Mouse (Mus musculus) lung, postnatal 14 days (tissue): ENCODE results near the gene Hoxc9.

Experiments
- DNase-seq: peaks from one replicate; pipeline ENCODE4 v3.0.0; 2021

Hoxc9 gene

DNA sequence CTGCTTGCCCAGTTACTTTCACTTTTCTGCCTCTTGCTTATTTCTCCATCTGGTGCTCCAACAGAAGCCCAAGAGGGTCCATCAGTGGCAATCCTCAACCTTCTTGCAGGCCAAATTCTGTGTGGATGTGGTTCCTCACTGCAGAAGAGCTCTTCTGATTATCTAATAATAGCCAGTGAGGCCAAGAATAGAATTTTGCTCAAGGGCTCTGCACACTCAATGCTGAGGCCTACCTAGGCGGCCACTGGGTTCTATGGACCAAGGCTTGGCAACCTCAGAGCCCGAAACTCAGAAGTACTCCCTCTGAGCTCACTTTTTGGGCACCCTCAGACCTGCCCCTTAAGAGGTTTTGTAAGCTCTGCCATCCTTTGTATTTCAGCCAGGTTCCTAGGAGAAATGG is 25.1 kb downstream of the Hoxc9 start:
- no peak for DNase-seq

DNA sequence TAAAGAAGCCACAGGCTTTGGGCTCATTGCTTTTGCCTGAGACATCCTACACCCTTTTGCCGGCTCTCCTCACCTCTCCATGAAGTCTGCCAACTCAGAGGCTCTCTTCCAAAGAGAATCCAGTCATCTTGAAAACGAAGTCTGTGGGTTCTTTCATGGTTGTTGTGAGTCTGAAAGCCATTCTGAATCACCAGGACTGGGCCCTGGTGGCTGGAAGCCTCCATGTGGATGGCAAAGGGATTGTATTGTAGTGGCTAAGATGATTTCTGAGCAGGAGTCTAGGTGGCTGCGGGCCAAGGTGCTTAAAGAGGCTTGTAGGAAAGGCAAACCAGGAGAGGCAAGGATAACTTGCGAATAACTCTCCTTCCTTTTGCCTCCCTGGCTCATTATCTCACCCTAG is 25.9 kb downstream of the Hoxc9 start:
- no peak for DNase-seq

DNA sequence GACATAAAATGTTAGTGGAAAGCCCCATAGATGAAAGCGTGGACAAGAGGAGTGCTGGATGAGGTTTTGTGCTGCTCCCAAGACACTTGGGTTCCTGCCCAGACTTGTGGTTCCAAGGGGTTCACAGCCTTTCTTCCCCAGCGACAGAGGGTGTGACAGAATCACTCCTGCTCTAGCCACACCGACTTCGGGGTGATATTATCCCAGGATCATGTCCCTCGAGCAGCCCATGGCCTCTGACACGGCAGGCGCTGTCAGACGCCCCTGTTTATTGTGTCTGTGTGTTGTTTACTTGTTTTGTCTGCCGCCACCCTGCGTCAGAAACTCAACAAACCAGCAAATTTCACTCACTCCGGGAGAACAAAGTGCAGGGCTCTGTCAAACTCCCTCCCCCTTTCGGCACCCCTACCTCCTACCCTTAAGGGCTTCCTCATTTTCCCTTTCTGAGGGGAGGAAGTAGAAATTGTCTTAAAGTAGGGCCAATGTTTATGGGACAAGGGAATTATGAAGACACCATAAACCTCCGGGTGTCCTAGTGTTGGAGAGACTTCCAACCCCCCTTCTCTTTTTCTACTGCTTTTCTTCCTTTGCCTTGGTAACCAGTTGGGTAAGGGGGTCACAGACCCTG is 26.7 kb downstream of the Hoxc9 start:
- DNase-seq = no peak

DNA sequence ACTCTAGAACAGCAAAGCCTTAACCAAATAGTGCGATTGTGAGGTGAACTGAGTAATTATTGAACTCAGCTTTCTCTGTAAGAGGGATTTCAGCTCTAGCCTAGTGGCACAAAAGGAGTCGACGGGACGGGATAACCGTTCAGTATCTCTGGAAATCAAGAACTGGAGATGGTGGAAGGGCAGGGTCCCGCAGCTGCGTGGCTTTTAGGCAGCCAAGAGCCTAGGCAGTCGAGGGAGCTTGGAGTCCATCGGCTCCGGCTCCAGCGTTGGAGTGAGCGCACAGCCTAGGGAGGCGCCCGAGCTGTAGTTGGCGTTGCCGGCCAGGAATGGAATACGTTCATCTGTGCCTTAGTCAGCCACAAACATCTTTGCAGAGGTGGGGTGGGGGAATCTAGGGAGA is 29.1 kb downstream of the Hoxc9 start:
- DNase-seq = no peak

DNA sequence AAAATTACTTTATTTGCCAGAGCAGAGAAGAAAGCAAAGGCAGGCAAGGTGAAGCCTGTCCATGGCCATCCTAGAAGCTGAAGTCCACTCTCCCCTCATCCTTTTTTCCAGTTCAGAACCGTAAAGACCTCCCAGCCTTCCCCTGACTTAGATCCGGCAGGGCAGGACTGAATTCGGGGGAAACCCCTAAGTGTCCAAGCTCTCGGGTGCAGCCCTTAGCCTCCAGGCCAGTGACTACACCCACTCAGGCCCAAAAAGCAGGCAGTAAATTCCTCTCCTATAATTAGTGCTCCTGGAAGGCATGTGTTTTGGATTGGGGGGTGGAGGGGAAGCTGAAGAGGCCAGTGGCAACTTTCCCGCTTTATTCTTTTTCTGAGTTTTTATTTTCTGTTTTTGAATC is 29.6 kb downstream of the Hoxc9 start:
- DNase-seq = no peak

DNA sequence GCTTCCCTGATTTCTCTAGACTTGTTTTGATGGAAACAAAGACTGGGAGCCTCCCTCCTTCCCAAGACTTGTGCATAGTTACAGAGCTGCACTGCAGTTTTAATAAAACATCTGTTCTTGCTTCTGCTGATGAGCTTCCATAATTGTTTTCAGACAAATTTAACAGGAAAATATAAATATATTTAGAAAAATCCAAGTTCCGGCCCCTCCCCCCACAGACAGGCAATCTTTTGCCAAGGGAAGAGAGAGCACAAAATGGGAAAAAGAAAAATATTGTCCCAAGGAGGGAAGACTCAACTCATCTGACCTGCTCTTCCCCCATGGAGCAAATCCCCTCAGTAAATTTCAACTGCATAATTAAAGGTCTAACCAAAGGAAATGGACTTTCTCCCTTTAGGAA is 30.1 kb downstream of the Hoxc9 start:
- no peak for DNase-seq

DNA sequence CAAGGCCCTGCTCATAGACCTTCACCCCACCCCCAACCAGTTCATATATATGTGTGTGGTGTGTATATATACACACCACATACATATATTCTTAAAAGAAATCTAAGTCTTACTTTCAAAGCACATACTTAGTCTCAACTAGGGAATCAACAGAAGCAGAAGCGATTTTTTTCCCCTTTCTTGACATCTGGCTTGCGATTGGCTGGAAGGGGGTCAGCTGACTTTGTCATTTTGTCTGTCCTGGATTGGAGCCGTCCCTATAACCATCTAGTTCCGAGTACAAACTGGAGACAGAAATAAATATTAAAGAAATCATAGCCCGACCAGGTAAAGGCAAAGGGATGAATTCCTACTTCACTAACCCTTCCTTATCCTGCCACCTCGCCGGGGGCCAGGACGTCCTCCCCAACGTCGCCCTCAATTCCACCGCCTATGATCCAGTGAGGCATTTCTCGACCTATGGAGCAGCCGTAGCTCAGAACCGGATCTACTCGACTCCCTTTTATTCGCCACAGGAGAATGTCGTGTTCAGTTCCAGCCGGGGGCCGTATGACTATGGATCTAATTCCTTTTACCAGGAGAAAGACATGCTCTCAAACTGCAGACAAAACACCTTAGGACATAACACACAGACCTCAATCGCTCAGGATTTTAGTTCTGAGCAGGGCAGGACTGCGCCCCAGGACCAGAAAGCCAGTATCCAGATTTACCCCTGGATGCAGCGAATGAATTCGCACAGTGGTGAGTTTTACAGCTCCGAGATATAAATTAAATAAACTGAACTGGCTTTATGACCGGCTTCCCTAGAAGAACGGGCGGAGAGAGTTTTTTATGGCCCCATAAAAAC is 33.2 kb downstream of the Hoxc9 start:
- DNase-seq = no peak

DNA sequence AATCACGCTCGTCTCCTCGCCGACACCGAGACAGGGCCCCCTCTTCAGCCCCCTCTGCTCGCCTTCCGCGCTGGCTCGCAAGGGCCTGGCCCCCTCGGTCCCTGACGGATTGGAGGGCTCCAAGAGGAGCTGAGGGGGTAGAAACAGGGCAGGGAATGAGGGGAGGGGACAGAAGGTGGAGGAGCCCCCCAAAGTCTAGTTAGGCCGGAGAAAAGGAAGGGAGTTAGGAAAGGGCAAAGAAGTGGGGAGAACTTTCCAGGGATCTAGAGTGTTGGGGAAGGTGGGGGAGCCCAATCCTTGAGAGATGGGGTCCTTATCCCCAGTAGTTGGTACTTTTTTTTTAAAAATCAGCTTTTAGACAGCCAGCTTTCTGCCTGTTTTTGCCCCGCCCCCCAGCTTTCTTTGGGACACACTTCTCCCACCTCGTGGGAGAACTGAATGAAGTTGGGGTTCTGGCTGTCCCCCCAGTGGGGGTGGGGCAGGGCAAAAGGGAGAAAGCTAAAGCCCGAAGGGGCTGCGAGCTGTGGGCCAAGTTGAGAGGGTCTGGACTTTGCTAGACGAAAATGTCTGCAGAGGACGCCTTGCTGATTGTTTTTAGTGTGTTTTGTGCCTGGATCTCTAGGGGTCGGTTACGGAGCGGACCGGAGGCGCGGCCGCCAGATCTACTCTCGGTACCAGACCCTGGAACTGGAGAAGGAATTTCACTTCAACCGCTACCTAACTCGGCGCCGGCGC is 34.0 kb downstream of the Hoxc9 start:
- DNase-seq = no peak

DNA sequence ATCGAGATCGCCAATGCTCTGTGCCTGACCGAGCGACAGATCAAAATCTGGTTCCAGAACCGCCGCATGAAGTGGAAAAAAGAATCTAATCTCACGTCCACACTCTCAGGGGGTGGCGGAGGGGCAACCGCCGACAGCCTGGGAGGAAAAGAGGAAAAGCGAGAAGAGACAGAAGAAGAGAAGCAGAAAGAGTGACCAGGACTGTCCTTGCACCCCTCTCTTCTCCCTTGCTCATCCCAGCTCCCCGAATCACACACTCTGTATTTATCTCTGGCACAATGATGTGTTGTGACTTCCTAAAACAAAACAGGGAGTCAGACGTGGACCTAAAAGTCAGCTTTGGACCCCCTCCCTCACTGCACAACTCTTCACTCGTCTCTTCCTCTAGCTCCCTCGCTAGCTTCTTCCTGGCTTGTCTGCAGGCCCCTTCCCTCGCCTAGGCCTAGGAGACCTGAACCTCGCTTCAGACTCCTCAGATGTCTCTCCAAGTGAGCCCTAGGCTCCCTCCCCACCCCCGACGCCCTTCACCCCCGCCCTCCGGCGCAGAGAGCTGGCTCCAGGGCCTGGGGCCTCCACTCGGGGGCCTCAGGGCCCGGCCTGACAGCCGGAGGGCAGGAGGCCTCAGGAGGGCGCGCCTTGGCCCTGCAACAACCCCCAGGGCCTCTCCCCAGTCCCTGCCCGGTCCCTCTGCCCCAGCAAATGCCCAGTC is 34.8 kb downstream of the Hoxc9 start:
- no peak for DNase-seq

DNA sequence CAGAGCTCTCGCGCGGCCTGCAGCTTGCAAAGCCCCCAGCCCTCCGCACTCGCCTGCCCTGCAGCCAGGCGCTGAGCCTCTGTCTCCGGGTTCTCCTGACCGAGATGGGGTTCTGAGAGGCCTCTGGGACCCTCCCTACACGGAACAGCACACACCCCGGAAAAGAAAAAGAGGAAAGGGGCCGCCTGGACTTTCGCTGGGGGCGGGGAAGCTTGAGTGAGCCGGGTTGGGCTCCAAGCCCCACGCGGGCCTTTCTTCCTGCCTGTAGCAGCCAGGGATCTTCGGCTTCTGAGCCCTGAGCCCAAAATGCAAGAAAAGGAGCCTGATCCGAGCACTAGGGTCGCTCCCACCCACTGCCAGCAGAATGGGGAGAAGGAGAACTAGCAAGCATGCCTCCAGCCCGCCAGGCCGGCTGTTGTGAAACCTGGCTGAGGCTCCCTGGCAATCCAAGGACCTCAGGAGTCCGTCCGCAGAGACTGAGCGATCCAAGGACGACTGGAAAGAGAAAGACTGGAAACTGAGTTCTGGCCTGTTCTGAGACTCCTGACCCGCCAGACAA is 35.8 kb downstream of the Hoxc9 start:
- no peak for DNase-seq

DNA sequence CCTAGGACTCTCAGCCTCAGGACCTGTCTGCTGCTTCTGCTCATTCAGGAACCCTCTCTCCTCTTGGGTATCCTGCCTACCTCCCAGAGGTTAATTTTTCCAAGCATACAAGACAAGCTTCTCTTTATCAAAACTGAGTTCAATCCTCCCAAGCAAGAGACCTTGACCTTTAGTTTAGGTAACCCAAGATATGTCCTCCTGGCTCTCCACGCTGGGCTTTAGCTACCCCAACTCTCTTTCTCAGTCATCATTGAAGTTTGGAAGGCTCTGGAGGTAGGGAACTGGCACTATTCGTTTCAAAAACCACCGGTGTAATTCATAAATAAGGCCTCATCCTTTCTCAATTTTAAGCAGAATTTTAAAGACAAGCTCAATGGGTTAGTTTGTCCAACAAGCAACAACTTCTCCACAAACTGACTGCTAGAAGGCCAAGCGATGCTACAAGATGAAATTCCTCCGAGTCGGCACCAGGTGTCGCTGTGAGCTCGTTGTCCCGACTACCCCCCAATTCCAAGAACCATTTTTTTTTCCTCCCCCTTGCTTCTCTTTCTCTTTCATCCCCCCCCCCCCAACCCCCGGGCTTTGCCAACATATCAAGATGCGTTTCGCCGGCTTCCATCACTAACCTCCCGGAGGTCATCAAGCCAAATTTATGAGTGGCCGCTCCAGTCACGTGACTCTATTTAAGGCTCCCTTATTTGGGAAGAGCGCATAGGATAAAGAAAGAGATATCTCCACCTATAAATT is 37.2 kb downstream of the Hoxc9 start:
- DNase-seq = peak; percentile 41

DNA sequence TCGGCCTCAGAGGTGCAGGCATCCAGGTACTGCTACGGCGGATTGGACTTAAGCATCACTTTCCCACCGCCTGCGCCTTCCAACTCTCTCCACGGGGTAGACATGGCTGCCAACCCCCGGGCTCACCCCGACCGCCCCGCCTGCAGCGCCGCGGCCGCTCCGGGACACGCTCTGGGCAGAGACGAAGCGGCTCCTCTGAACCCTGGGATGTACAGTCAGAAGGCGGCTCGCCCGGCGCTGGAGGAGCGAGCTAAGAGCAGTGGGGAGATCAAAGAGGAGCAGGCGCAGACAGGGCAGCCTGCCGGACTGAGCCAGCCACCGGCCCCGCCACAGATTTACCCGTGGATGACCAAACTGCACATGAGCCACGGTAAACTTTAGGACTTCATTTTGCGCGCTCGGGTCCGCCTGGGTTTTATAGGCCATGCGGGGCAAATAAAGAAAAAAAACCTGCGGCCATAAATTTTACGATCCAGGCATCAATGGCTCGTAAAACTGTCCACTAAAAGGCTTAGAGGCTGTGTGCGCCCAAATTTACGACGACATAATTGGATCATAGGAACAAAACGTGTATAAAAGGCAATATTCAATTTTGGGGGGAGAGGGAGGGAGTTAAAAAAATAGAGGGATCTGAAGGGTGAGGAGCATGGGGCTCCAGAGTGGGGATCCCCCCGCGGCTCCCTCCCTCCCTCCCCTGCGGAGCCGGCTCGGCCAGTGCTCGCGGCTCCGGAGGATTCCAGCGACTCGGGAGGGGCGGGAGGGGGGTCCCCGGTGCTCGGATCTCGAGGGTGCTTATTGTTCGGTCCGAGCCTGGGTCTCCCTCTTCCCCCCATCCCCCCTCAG is 38.1 kb downstream of the Hoxc9 start:
- no peak for DNase-seq

DNA sequence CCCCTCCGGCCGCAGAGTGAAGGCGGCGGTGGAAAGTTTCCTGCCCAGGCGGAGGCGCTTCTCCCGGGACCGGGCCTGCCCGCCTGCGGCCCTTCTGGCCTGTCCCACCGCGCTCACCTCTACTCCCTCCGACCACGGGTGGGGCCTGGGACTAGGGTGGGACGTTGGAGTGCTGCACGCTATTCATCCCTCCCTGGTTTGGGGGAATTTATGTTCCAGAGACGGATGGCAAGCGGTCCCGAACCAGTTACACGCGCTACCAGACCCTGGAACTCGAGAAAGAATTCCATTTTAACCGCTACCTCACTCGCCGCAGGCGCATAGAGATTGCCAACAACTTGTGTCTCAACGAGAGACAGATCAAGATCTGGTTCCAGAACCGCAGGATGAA is 38.8 kb downstream of the Hoxc9 start:
- DNase-seq = no peak

DNA sequence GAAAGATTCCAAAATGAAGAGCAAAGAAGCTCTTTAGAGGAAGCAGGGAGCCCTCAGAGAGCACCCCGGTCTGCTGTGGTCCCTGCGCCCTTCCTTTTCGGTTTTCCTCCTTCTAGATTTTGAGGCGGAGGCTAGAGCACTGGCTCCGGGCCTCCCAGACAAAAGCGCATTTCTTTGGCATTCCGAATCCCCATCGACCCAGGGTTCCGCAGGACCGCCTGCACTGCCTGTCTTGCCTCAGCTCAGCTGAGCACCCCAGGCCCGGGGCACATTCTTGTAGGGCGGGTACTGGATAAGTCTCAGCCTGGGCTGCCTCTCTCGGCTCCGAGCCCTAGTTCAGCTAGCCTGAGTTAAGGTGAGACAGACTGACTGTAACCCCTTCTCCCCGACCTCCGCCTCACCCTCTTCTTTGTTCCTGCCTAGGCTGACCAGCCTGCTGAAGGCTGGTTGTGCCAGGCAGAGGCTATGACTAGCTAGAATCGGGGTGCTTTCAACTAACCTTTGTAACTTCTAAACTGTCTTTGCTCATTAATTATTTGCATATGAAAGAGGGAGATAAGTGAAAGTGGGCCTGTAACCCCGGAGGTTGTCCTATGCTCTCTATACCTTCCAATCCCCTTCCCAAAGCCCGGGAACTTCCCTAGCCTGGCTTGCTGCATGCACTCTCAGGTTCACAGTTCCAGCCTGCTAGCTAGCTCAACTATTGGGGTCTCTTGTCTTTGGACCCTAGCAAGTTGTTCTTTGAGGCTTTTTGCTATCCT is 39.3 kb downstream of the Hoxc9 start:
- no peak for DNase-seq

DNA sequence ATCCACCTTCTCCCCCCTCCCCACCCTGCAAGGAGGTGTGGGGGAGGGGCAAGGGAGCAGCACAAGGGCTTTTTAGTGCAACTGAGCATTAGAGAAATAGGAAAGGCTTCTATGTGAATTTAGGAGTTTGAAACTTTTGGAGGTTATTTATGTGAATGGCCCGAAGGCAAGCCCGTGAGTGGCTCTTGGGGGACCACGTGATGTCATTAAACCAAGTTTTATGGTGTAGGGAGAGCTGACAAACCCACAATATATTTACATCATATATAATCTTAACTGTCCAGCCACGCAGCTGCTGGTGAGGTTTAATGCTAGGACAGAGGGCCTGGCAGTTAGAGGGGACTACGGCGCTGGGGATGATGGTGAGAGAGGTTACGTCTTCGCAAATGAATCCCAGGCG is 42.4 kb downstream of the Hoxc9 start, which contains the start of gene Hoxc4:
Gene Hoxc4 (plus strand): TSS at position 299 of the 400 bp plus-strand sequence.
- no peak for DNase-seq

DNA sequence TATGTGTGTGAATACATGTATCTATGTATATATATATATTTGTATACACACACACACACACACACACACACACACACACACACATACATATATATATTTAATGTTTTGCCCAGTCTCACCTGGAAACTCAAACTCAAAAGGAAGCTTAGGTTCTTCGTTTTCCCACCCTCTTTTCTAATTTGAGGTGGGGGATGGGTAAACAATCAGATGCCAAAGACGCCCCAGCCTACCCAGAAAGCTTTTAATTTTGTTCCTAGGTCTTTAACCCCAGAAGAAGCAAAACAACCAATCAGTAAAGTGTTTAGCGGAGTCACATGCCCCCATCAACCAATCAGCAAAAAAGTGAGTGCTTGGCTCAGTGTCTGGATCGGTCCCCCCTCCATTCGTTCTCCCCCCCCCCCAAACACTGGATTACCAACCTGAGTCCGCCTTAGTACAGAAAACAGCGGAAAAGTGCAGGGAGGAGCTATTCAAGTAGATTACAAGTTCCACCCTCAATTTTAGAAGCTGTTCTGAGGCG is 44.7 kb downstream of the Hoxc9 start:
- DNase-seq = no peak

DNA sequence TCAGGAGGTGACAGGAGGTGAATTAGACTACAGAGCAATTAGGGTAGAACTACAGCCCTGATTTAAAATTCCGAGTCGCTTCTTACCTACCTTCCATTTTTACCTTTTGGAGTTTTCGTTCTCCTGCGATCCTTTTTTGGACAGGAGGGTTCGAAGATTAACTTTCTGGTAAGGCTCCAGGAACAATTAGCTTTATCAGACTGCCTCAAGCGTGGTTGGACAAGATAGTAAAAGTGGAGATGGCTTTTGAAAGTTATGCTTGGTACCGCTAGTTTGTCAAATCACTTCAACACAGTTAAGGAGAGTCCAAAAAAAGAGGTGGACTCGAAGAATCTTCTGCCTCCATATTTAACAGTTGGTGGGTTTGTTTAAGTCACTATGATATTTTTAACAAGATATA is 45.3 kb downstream of the Hoxc9 start:
- no peak for DNase-seq

DNA sequence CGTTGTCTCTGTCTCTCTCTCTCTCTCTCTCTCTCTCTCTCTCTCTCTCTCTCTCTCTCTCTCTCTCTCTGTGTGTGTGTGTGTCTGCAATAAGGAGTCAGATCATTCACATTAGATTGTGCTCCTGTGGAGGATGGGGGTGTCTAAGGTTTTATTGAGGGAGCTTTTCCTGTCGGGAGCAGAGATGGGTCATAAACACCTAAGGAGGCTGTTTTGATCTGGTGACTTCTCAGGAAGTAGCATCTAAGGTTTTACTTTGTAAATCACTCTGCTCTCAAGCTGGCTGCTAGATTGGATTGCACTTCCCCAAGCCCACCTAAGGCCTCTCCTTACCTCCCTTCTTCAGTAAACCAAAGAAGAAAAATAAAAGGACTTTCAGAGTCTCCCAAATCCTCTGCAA is 47.9 kb downstream of the Hoxc9 start:
- no peak for DNase-seq

DNA sequence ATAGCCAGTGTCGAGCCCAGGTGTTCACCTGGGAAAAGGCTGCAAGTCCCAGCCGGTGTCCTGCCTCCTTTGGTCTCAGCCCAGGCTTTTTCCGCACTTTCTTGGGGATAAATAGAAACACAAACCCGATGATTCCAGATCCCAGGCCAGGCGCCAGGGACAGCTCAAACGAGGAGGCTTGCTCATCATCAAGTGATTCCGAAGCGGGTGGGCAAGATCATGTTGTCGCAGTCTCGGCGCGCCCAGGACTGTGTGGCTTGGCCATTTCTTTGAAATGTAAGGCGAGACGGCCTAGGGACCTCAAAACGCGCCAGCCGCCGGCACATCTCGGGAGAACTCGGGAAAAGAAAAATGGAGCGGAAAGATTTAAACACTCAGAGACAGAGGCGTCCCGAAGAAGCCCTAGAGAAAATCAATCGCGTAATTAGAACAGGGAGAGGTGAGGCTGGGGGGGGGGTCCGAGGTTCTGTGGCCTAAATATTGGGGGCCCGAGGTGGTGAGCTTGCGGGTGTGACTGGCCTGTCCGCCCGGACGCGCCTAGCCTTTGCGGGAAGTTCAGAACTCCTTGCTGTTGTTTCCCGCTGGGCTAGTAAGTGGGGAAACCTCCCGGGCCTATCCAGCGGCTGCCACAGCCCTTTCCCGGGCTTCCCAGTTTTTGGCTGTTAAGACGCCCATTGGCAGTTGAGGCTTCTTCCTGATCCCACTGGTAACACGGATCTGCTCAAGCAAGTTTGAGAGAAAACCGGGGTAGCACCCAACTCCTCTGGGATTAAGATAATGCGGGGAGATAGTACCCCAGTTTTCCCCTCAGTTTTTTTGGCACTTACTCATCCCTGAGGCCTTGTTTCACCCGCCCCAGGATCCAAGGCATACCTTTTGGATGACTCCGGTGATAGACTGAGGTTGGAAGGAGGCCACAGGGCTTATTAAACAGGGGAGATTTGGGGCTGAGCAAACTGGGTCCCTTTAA is 51.3 kb downstream of the Hoxc9 start:
- DNase-seq = no peak
